Mouse (Mus musculus) E14TG2a.4 (cell line): ENCODE measurements around the gene Rnls.

ENCODE experiments used
- H3K27me3 ChIP-seq: 2 replicates; pipeline ENCODE4 v1.6.1; 2014; ENCODE audit warnings: low read length, control low read depth; ENCODE audit not compliant: insufficient read depth
- H3K36me3 ChIP-seq: 2 replicates; pipeline ENCODE4 v1.6.1; 2014; ENCODE audit warnings: low read length, control low read depth; ENCODE audit not compliant: insufficient read depth
- H3K4me1 ChIP-seq: replicated peaks from 2 replicates; pipeline ENCODE4 v1.6.1; 2014; ENCODE audit warnings: low read depth, low read length, control low read depth
- H3K4me3 ChIP-seq: replicated peaks from 2 replicates; pipeline ENCODE4 v1.5.1; 2014; ENCODE audit warnings: mild to moderate bottlenecking, low read length
- H3K9me3 ChIP-seq: 2 replicates; pipeline ENCODE4 v1.6.1; 2014; ENCODE audit warnings: low read length, control low read depth
- CTCF ChIP-seq: conservative IDR thresholded peaks from 2 replicates; pipeline ENCODE4 v1.5.1; 2014; ENCODE audit warnings: low read length
- NANOG ChIP-seq: IDR thresholded peaks from 2 replicates; pipeline ENCODE4 v1.6.1; 2014; ENCODE audit warnings: borderline replicate concordance, low read length, mixed read lengths
- POU5F1 ChIP-seq: IDR thresholded peaks from 2 replicates; pipeline ENCODE4 v1.6.1; 2014; ENCODE audit warnings: low read length, borderline replicate concordance

The Rnls gene

DNA sequence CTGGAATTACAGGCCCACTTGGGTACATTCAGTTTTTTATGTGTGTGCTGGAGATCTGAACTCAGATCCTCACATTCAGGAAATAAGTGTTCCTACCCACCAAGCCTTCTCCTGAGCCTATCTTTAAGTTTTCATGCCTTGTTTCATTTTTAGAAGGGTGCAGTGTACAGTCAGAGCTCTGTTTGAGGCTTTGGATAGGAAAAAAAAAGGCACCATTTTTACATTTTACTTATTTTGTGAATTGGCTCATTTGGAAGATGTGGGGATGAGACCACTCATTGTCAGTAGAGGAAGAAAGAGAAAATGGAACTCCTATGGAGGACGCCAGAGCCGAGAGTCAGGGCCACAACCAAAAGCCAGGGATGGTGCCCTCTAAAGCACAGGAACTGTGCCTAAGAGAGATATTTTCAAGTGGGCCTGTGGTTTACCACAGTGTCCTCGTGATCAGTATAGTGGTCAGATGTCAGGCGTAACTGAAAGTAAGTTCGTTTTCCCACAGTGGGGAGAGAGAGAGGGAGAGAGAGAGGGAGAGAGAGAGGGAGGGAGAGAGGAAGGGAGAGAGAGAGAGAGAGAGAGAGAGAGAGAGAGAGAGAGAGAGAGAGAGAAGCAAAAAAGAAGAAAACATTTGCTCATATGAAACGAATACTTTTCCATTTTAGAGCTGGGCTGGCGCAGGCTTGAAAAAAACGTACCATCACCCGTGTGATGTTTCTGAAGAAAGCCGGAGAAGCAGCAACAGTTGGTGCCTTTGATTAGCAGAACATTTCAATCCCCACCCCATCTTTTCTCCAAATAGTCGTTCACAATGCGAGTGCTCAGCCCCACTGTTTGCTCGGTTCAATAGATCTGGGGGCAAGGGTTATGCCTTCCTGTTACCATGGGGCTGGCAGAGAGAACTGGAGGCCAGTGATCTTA lies 290.7 kb downstream of the Rnls start:
- TF ChIP-seq CTCF (no peak), POU5F1 (no peak), NANOG (no peak)

DNA sequence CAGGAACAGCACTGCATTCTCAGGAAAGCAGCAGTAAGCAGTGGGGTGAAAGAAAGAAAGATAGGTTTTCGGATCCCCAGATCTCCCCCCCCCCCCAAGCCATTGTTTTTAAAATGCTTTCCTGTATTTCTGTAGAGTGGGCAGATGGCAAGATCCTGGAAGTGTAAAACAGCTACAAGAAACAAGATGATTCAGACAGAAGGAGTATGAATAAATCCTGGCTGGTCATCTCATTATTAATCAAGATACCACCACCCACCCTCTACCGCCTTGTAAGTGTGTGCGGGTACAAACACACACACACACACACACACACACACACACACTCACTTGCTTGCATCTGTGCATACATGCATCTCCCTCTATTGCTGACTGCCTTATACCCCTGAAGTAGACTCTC lies 291.5 kb downstream of the Rnls start:
- no peak for TF ChIP-seq NANOG
- no peak for TF ChIP-seq CTCF

More for the DNA sequence above, 290.7 kb downstream of the Rnls start:
- Histone ChIP-seq H3K27me3 (no peaks in the 10 kb centered on the region), H3K36me3 (no peaks in the 10 kb centered on the region), H3K4me1 (no peaks in the 10 kb centered on the region), H3K4me3 (no peak overlapping the region), H3K9me3 (no peaks in the 10 kb centered on the region)

DNA sequence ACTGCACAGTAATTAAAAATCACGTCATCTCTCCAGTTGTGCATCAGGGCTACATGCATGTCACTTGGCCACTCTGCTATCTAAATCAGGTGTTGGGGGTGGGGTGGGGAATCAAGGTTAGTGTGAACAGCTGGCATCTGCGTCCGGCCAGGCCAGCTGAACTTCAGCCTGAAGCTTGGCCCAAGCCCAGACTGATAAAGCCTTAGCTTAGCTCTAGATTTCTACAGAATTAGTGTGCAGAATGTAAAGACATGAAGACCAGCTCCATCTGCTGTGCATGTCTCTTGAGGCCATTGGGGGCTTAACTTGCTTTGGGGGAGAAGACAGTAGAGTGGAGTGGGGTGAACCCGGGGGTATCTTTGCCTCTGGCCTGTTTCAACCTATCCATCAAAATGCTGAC lies 292.1 kb downstream of the Rnls start:
- Histone ChIP-seq H3K9me3 (no peaks in the 10 kb centered on the region), H3K4me1 (no peaks in the 10 kb centered on the region), H3K36me3 (no peaks in the 10 kb centered on the region), H3K4me3 (no peak overlapping the region), H3K27me3 (no peaks in the 10 kb centered on the region)
- TF ChIP-seq CTCF = no peak
- no peak for TF ChIP-seq POU5F1
- no peak for TF ChIP-seq NANOG

More for the DNA sequence above, 291.5 kb downstream of the Rnls start:
- Histone ChIP-seq H3K36me3 (no peaks in the 10 kb centered on the region), H3K4me1 (no peaks in the 10 kb centered on the region), H3K27me3 (no peaks in the 10 kb centered on the region), H3K9me3 (no peaks in the 10 kb centered on the region), H3K4me3 (no peak overlapping the region)

DNA sequence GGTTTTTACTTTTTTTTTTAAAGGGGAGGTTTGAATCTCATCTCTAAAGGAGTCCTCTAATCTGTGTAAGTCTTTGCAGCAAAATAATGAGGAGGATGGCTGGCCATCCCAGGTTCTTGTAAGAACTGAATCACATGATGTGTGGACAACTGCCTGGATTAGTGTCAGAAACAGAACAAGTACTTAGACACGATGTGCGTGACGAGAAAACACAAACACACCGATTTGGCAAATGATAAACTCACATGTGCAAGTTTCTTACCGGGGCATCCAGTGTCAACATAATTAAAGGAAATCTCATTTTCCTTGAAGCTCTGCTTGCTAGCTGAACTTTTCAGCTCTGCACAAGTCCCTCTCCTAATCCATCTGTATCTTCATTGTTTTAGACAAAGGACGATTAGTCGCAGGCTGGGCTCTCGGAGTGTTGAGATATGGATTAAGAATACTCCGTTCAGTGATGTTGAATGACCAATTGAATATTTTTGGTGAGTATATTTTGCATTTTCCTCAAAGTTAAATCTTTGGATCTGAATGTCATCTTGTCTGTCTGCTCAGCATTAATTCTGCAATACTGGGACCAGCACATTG lies 292.8 kb downstream of the Rnls start:
- TF ChIP-seq CTCF = no peak
- no peak for TF ChIP-seq NANOG
- TF ChIP-seq POU5F1 = no peak
- Histone ChIP-seq H3K36me3 (no peaks in the 10 kb centered on the region), H3K27me3 (no peaks in the 10 kb centered on the region), H3K4me1 (no peaks in the 10 kb centered on the region), H3K4me3 (no peak overlapping the region), H3K9me3 (no peaks in the 10 kb centered on the region)

DNA sequence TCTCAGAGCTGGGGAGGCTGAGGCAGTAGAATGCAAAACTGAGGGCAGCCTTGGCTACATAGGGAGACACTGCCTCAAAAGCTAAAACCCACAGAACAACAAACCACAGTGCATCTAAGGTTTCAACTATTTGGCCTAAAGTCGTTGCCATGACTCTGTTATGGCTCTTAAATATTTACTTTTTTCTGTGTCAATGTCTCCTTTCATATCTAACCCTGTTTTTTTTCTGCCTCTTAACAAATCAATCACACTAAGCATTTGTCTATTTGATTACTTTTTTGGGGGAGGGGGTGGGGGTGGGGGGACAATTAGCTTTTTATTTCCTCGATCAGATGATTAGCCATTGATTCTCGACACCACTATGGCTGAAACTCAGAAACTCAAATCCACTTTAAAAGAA lies 294.4 kb downstream of the Rnls start:
- no peaks in the 10 kb centered on the region for H3K9me3 ChIP-seq
- no peaks in the 10 kb centered on the region for H3K27me3 ChIP-seq
- H3K36me3 ChIP-seq = no peaks in the 10 kb centered on the region
- no peak overlapping the region for H3K4me3 ChIP-seq
- H3K4me1 ChIP-seq = no peaks in the 10 kb centered on the region
- no peak for TF ChIP-seq NANOG
- TF ChIP-seq CTCF = no peak
- TF ChIP-seq POU5F1 = no peak

DNA sequence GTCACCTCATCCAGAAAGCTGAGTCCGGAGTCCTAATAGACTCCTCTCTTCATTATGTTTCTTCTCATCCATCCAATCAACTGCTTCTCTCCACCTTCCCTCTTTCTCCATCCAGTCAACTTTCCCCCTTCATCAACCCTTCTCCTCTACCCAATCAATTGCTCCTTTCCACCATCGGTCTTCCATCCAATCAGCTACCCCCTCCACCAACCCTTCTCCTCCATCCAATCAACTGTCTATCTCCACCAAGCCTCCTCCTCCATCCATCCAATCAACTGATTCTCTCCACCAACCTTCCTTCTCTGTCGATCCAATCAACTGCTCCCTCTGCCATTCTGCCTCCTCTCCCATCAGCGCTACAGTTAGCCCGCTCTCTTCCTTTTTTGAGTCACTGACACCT lies 295.5 kb downstream of the Rnls start:
- Histone ChIP-seq H3K36me3 (no peaks in the 10 kb centered on the region), H3K4me3 (no peak overlapping the region), H3K9me3 (no peaks in the 10 kb centered on the region), H3K27me3 (no peaks in the 10 kb centered on the region), H3K4me1 (no peaks in the 10 kb centered on the region)
- no peak for TF ChIP-seq NANOG
- TF ChIP-seq CTCF = no peak
- no peak for TF ChIP-seq POU5F1

DNA sequence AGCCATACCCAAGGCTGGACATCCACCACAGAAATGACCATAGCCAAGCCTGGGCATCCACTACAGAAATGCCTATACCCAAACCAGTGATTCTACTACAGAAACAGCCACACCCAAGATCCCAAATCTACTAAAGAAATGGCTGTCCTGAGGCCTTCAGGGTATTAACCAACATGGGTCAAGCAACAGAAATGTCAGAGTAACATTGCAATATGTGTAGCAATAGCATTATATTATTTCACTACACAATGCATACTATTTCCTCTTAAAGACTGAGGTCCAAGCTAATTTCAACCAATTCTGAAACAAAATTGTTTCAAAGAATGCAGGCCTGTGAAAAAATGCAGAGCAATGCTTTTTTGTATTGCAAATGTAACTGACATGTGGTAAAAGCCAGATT lies 299.5 kb downstream of the Rnls start:
- Histone ChIP-seq H3K4me1 (no peaks in the 10 kb centered on the region), H3K4me3 (no peak overlapping the region), H3K36me3 (no peaks in the 10 kb centered on the region), H3K9me3 (no peaks in the 10 kb centered on the region), H3K27me3 (no peaks in the 10 kb centered on the region)
- TF ChIP-seq CTCF = no peak
- no peak for TF ChIP-seq POU5F1
- no peak for TF ChIP-seq NANOG

DNA sequence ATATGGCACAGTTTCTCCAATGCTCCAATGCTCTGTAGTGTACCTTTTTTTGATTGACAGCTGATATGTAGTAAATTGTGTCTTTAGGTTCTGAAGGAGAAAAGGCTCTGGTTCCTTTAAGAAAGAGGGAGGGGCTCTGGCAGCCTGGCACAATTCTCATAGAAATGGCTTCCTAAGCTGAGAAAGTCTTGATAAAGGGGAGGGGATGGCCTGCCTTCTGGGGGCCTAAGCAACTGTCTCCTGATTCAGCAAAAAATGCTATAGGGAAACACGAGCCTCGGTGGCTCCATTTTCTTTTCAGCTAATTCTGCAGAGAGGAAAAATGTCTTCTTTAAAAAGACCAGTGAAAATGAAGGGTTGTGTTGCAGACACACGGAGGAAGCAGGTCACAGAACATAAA lies 300.8 kb downstream of the Rnls start:
- TF ChIP-seq NANOG = no peak
- no peak for TF ChIP-seq POU5F1
- no peak for TF ChIP-seq CTCF
- H3K4me1 ChIP-seq = no peaks in the 10 kb centered on the region
- H3K27me3 ChIP-seq = no peaks in the 10 kb centered on the region
- no peak overlapping the region for H3K4me3 ChIP-seq
- H3K36me3 ChIP-seq = no peaks in the 10 kb centered on the region
- H3K9me3 ChIP-seq = no peaks in the 10 kb centered on the region

DNA sequence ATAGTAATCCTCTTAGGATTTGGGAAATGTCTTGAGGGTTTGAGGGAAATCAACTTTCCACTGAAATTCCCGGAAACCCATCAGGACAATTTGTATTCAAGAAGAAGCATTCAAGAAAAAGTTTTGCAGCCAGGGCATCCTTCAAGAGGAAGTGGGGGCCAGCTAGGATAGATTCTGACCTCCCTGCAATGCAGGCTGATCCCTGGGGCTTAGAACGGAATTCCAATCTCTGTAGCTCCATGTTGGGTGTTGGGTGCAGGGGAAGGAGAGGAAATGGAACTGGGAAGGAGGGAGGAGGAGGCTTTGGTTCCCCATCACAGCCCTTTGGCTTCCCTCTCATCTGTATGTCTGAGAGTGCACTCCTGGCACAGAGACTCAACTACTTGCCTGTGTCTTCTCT lies 303.2 kb downstream of the Rnls start:
- no peaks in the 10 kb centered on the region for H3K36me3 ChIP-seq
- H3K9me3 ChIP-seq = no peaks in the 10 kb centered on the region
- no peak overlapping the region for H3K4me3 ChIP-seq
- H3K27me3 ChIP-seq = no peaks in the 10 kb centered on the region
- no peaks in the 10 kb centered on the region for H3K4me1 ChIP-seq
- no peak for TF ChIP-seq NANOG
- TF ChIP-seq CTCF = no peak
- TF ChIP-seq POU5F1 = no peak
